Mouse (Mus musculus): ENCODE data around the gene 1700011M02Rik.
A peak's percentile ranks its signal among the peaks of the same experiment; 100 is the strongest.
"Not testable (repeated sequence)": the region's sequence is repeated elsewhere in the genome, so short reads cannot be mapped to it uniquely, and the experiment has no call there.

1700011M02Rik gene

DNA sequence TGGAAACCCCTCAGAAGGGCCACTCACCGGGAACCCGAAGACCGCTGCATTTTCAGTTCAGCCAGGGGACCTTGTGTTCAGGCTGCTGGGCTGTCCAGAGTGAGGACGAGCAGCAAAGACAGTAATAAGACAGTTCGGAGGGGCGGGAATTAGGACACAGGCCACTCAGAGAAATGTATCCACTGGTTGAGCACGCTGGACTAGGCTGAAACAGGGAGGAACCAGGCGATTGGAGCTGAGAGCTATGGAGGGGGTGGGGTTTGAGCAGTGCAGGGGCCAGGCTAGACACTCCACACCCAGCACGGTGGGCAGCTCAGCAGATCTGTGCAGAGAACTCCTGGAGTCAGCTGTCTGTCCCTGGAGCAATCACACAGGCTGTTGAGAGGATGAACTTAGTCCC is at the start of gene 1700011M02Rik, which contains the start of gene Dmrtc1a:
Gene 1700011M02Rik, plus strand, starts transcription at position 319 of the 400 bp plus-strand sequence.
Gene Dmrtc1a, minus strand, starts transcription at position 101 of the 400 bp plus-strand sequence.
- DNase-seq (ENCODE audit: extremely low read depth, insufficient read length, low spot score), result not testable (repeated sequence)

DNA sequence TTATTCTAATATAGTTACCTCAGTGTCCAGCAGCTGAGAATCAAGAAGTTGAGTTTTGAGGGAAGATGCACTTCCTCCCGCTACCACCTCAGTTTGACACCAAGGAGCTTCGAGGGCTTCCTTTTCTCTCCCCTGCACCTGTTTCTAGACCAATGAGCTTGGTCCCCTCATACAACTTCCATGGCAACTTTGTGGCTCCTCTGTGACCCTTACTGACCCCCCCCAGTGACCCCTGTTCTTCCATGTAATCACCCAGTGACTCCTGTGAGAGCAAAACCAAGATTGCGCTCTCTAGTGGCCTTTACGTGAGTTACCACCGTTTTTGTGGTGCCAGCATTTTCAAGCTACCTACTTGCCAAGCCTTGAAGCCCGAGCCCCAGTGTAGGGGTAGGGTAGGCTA is 40.8 kb upstream of the 1700011M02Rik start, which contains the start of gene 1700031F05Rik:
Gene 1700031F05Rik, minus strand, starts transcription at position 101 of the 400 bp plus-strand sequence.
- no peak for DNase-seq (ENCODE audit: extremely low read depth, insufficient read length, low spot score)

DNA sequence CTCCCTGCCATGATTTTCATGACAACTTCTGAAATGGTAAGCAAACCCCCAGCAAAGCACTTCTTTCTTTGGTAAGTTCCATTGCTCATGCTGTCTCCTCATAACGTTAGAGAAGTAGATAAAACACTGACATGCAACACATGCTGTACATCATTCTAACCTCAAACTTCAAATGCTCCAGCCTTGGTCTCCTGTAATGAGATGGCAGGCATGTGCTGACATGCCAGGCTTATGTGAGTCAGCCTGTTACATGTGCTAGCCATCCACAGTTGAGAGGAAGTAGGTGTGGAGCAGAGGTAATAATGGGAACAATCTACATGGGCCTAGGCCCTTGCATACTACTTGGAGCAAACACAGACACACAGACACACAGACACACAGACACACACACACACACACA is 6.1 kb downstream of the 1700011M02Rik start:
- not testable (repeated sequence) for DNase-seq (ENCODE audit: extremely low read depth, insufficient read length, low spot score)

DNA sequence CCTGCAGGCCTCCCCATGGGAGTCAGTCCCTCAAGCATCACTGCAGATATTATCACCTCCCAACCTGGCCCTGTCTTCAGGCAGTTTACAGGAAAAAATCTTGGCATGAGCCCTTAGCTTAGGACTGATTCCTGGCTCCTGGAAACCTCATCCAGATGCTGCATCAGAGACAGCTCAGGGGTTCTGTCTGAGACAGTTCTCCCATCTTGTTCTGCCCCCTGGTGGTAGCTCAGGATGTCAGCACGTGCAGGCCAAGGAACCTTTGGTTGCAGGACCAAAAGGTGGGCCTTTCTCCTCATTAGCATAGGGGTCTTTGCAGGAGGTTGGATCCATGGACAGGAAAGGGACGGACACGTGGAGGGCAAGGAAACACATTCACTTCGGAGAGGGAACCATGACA is 18.0 kb downstream of the 1700011M02Rik start:
- DNase-seq (ENCODE audit: extremely low read depth, insufficient read length, low spot score), result not testable (repeated sequence)

DNA sequence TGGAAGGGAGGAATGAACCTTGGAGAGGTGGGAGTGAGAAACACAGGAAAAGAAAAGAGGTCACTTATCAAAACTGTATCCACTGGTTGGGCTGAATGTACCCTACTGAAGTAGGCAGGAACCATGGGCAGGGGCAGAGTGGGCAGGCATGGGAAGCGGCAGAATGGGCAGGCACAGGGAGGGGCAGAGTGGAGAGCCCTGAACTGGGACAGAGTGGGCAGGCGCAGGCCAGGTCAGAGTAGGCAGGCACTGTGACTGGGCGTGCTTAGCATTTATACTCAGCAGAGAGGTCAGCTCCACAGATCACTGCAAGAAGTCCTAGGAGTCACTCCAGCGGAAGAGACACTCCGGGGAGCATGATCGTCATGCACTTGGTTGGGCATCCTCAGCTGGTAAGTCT is 19.4 kb downstream of the 1700011M02Rik start, which contains the start of gene 1700018G05Rik:
Gene 1700018G05Rik, plus strand, starts transcription at position 301 of the 400 bp plus-strand sequence.
- not testable (repeated sequence) for DNase-seq (ENCODE audit: extremely low read depth, insufficient read length, low spot score)

DNA sequence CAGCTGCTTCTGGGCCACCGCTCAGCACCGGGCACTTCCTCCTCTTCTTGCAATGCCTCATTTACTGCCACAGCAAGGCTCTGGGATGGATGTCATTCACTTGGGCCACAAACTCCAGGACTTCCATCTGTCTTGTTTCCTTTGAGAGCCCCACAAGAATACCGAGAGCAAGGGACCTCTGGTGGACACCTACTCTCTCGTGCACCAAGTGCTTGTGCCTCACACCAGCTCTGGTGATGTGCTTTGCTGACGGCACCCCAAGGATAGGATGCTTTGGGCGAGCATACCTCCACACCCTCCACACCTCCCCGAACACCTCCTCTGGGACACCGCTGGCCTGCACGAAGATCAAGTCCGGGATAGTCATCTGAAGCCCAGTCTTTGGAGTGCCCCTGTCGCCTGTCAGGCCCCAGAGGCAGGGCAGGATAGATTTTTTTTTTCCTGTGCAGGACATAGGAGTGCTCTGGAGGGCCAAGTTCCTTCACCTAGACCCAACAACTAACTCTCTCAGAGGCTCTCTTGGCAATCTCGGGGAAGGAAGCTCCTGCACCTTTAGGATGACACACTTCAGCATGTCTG is 24.4 kb downstream of the 1700011M02Rik start:
- DNase-seq (ENCODE audit: extremely low read depth, insufficient read length, low spot score), result no peak

DNA sequence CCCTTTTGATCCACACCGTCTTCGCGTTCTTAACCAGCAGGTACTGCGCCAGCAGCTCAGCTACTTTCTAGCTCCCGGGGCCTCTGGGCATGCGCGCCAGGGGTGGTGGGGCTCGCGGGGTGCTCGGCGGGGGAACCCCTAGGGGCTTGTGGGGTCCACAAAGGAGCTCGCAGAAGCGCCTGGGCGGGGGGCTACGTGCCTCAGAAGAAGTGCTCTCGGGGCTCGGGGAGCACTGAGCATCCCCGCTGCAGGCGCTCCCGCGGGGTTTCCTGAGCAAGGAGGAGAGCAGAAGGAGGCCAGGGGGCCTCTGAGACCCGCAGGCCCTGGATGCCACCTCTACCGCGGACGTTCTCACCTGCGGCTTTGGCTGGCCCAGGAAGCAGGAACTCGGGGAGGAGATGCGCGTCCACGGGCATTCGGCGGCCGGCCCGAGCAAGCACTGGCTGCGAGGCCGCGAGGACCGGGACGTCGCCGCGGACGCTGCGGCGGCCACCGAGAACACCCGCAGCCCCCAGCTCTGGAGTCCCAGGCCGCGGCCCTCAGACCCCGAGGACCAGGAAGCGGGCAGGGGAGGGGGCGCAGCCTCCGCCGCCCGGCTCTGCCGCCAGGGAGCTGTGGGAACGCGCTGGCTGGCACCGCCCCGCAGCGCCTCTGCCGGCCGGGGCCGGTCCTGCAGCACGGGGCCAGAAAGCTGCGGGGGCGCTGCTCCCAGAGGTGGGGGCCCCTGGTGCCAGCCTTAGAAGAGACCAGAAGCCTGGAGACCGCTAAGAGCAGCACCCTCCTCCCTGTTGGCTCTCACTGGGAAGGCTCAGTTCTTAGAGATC is 25.1 kb downstream of the 1700011M02Rik start:
- no peak for DNase-seq (ENCODE audit: extremely low read depth, insufficient read length, low spot score)

DNA sequence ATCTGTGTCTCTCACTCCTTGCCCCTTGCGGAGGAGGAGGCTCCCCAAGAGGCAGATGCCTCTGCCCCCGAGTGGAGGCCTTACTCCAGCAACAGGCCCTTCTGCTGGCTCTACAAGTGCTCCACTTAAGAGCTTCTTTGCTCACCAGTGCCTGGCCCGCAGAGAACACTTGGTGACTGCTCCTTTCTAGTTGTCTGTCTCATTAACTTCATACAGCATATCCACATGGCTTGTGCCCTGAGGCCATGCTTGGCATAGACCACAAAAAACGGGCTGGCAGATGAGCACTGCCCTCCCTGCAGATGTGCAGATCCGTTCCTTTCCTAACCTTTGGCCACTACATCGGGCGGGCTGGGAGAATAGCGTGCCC is 25.7 kb downstream of the 1700011M02Rik start:
- no peak for DNase-seq (ENCODE audit: extremely low read depth, insufficient read length, low spot score)

DNA sequence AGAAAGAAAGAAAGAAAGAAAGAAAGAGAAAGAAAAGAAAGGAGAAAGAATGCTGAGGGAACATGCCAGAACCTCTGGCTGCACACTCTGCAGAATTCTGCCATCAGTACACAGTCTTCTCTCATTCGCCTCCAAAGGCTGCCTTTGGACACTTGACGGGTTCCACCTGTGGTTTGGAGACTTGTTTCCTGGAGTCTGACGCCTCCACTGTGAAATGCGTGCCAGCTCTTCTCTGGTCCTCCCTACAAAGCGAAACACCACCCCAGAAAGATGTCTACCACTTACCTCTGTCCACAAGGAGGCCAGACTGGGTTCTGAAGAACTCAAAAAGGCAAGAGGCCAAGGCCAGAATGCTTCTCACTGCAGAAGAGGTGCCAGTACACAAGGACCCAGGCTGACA is 28.0 kb downstream of the 1700011M02Rik start:
- no peak for DNase-seq (ENCODE audit: extremely low read depth, insufficient read length, low spot score)

DNA sequence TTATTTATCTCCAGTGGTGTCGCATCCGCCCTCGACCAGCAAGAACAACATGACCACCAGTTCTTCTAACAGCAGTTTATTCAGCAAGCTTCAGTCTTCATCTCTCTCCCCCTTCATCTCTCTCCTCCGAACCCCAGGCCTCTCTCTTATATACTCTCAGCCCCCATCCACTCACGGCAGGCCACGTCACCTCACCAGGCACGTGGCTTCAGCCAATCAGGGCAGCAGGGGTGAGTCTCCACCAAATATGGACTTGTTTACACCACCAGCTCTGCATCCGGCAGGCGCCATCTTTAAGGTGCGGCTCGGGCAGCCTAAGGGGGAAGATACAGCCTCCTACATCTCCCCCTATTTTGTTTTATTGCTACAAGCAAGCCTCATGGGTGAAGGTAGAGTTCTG is 41.4 kb downstream of the 1700011M02Rik start:
- DNase-seq (ENCODE audit: extremely low read depth, insufficient read length, low spot score), result peak; percentile 69

DNA sequence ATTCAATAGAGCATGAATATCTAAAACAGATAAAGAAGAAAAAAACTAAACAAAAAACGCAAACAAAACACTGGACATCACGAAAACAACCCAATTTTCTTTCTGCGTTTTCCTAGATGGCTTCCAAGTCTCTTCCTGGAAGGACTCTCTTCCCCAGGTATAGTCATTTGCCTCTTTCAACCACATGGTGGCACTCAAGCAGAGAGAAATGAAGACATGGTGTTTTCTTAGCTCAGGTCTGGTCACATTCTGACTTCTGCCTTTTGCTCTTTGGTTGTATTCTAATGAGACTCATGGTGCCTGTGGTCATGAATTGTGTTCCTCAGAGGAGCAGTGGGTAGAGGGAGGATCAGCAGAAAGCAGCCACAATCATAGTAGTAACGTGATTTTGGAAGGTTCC is 50.2 kb downstream of the 1700011M02Rik start:
- no peak for DNase-seq (ENCODE audit: extremely low read depth, insufficient read length, low spot score)
